Mouse (Mus musculus) layer of hippocampus, adult 8-10 months (tissue): ENCODE measurements around the gene Ccdc146. TPM values are rescaled to one million over a fixed set of nuclear protein-coding genes. Genes with fewer than 3 reads are reported as not detected.

Experiments used
- DNase-seq, 2 experiments: peaks; one replicate each; pipeline ENCODE4 v3.0.0; 2022; ENCODE audit warnings: low spot score in 2 of 2
- total RNA-seq, 4 experiments: library from RNA; stranded (reverse); gene quantifications; 2 replicates each; pipeline ENCODE4 v1.2.4; 2022

Gene Ccdc146
- total RNA-seq: 1 to 10 TPM in 2 of 4 experiments, under 1 TPM in 2; 0.43 to 1.7 (median 0.81) TPM

GRCm38 (mm10) chr5:21424614-21425602, at the start of gene Ccdc146, which contains the start of gene Fam185a:
Gene Ccdc146, minus strand, starts transcription at chr5:21424677.
Gene Fam185a, plus strand, starts transcription at chr5:21424958.
- peak; percentile 93 to 98 for DNase-seq

DNA sequence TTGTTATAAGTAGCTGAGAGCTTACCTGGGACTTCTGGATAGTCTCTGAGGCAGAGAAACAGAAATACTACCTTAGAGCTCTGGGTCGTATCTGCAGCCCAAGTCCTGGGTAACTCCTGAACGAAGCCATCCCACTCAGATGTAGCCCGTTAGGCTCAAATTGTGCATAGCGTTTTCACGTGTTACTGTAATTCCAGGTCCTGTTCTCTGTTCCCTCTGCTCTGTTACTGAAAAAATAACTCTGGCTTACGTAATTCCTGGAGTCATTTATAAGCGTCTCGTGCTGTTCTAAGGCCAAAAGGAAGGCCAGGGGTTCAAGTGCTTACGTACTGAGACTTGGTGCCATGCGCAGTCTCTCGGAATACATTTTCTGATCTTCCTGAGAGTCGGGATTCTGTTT, 43.6 kb upstream of the Ccdc146 start:
- no peak for DNase-seq

- DNase-seq: no peak
Measured at GRCm38 (mm10) chr5:21467387-21467786, 42.9 kb upstream of the Ccdc146 start.

GRCm38 (mm10) chr5:21440833-21441530, 16.5 kb upstream of the Ccdc146 start:
- DNase-seq: no peak

- no peak for DNase-seq
Measured at GRCm38 (mm10) chr5:21439446-21440110, 15.1 kb upstream of the Ccdc146 start.

GRCm38 (mm10) chr5:21438428-21438827, 14.0 kb upstream of the Ccdc146 start:
- no peak for DNase-seq

DNA sequence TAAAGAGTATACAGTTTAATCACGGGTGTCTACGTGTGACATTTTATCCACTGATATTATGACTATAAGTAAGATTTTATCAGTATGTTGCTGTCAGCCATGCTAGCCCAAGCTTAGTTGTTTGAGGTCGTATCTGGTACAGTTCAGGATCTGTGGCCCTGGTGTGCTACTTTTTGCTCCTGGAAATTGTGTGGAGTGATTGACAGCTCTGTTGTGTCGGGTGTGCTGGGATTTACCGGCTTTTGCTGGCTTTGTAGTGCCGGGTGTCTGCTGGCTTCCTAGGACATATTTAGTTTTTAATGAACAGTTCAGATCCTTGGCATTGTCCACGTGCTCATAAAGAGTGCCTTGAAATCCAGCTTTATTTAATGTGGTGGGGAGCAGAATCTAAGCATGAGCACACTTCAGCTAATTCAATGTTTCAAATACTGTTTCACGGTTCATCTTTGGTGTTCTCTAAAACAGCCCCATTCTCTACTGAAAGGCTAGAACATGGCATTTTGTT, 12.0 kb upstream of the Ccdc146 start:
- DNase-seq: no peak

GRCm38 (mm10) chr5:21434148-21434929, 9.9 kb upstream of the Ccdc146 start:
- DNase-seq: peak in 1 of 2 experiments; percentile 21

DNA sequence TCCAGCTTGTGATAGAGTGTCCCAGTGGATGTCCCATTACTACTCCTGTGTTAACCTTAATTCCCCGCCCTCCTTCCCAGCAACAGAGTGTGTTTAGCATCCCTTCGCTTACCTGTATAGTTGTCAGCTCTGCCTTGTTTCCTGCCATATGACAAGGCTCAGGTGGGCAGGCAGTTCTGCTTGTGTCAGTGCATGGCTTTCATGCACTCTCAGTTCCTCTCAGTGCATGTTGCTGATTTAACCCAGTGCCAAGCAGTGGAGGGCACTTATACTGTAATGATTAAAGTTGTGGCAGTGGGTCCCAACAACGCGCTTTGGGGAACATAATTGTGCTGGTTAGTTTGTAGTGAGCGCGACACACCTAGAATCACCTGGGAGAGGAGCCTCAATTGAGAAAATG, 2.2 kb upstream of the Ccdc146 start:
- no peak for DNase-seq

GRCm38 (mm10) chr5:21420609-21421008, 3.9 kb downstream of the Ccdc146 start:
- no peak for DNase-seq

GRCm38 (mm10) chr5:21418613-21419012, 5.9 kb downstream of the Ccdc146 start:
- DNase-seq: no peak

DNA sequence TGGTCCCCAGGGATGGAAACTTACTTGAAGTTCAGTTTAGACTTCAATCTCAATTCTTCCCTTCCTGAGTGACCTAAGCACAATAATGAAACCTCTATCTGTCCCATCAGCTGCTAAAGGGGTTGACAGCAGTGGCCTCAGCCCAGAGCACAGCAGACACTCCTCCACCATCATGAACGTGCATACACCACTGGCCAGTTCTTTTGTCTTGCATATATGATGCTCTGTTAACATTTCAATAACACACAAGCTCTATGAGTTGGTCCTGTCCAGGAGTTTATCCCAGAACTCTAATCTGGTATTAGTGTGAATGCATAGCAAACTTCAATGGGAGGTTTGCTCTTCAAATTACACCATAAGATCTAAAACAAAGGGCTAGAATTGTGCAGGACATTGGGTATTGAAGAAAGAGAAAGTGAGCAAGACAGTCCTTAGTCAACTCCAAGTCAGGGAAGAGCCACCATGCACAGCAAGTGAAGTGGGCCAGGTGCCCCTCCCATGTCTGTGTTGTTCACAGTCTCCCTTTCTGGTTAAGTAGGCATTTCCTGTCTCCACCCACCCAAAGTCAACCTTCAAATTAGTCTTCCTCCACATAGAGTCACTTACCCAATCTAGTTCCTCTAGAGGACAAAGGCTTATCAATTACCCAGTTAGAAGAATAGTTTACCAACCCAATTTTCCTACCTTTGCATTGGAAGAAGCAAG, 10.2 kb downstream of the Ccdc146 start:
- DNase-seq: no peak

DNA sequence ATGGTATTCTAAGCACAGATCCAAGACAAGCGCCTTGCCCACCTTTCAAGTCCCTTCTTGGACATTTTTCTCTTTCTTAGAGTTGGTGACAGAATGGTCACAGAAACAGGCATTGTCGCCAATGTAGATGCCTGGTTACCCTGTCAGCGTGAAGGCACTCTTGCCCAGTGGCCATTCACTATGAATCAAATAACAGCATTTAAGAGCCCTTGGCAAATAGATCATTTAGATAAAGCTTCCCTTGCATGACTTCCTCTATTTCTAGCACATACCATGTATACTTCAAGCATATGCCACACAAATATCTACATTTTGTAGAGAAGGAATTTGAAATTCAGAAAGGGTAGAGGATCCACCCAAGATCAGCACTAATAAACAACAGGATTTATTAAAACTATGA, 11.2 kb downstream of the Ccdc146 start:
- DNase-seq: no peak

- DNase-seq: no peak
Measured at GRCm38 (mm10) chr5:21412056-21412455, 12.4 kb downstream of the Ccdc146 start.

- no peak for DNase-seq
Measured at GRCm38 (mm10) chr5:21411261-21411666, 13.2 kb downstream of the Ccdc146 start.

DNA sequence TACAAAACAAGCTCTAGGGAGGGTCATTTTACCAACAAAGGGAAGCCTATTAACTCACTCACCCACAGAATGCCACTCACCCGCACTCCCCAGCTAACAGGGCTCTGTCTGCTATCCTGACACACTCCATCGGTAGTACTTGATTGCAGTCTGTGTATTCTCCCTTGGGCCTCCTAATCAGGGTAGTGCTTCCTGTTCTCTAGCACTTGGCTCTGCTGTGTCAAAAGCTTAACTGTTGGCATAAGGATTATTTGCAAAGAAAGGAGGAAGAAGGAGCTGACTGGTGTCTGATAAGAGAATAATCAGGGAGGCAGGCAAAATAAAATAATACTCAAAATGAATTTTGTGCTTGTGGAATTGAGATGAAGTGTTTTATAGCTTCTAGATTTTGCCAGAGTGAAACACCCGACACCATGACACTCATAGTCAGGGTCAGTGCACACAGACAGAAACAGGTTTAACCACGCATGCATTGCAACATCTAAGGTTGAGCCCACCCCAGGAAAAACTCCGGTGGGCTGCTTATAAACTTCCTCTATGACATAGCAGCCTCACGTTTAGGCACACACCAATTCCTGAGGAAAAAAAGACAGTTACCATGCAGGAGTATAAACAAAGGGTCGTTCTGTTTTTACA, 29.2 kb downstream of the Ccdc146 start:
- no peak for DNase-seq

DNA sequence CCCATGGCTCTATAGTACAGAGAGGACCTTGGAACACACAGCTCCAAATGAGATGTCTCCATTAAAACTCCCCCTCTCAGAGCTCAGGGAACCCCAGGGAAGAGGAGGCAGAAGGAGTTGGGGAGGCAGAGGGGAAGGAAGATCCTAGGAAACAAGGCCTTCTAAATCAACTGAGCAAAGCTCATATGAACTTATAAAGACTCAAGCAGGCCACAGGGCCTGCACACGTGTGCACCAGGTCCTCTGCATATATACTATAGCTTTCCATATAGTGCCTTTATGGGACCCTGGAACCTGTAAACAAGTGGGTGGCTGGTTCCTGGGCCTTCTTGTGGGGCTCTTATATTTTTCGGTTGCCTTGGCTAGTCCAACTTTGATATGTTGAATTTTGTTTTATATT, 29.9 kb downstream of the Ccdc146 start:
- no peak for DNase-seq

DNA sequence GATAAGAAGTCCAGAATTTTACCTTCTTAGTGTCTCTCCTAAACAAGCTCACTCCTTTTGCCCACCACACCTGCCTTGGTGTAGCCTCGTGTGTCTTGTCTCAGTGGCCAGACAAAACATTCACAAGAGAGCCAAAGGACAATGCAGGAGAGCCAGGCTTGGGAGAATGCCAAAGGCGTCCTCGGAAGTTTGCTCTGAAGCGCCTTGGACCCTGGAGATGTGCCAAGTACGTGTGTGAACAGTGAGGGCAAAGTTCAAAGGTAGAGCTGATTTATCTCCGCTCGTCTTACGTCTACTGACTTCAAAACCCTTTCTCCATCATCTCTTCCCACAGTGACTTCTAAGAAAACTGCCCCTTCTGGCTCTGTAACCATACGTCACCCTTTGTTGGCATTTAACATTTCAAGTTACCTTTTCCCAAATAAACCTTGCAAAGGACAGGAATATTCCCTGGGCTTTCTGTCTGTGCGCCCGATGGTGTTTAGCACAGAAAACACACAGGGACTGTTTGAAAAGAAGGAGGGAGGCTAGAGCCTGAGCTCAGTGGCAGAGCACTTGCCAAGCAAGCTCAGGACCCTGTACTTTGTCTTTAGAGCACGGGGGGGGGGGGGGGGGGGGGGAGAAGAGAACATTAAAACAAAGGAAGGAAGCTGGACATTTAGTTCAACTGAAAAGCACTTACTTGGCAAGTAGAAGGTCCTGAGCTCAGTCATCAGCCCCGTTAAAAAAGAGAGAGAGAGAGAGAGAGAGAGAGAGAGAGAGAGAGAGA, 32.7 kb downstream of the Ccdc146 start:
- no peak for DNase-seq

- no peak for DNase-seq
Measured at GRCm38 (mm10) chr5:21388855-21389254, 35.6 kb downstream of the Ccdc146 start.
